Mouse (Mus musculus) bone marrow macrophage, adult 2 months (primary cell): Measurements from ENCODE around the gene Rilp.

Source experiments
- CTCF ChIP-seq: IDR thresholded peaks from 2 replicates; pipeline ENCODE4 v1.5.1; 2012; ENCODE audit warnings: low read depth, mild to moderate bottlenecking, low read length, moderate library complexity
- POLR2A ChIP-seq: IDR thresholded peaks from 2 replicates; pipeline ENCODE4 v1.6.1; 2012; ENCODE audit warnings: mild to moderate bottlenecking, low read depth, low read length, borderline replicate concordance

DNA sequence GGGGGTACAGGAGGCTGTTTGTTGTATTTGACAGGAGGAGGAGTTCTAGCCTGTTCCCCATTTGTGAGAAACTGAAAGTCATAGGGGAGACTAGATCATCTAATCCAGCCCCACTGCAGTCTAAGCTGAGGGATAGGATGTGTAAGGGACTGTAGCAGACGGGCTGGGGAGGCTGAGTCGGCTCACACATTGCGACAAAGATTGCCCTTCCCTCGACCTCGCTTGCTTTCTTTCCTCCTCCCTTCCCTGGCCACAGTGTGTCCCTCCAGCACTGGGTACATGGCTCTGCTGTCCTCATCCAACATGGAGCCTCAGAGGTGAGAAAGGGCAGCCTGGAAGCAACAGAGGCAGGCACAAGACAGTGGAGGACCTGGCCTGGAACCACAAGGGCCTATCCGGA lies 44.8 kb upstream of the Rilp start:
- TF ChIP-seq POLR2A (no peak), CTCF (no peak)
